Mouse (Mus musculus): ENCODE measurements around the gene Vwa3a. TPM values are rescaled to one million over a fixed set of nuclear protein-coding genes. Genes with fewer than 3 reads are reported as not detected.

The Vwa3a gene
- polyA plus RNA-seq, 1 experiment from 2014 or later: 2.3 TPM

DNA sequence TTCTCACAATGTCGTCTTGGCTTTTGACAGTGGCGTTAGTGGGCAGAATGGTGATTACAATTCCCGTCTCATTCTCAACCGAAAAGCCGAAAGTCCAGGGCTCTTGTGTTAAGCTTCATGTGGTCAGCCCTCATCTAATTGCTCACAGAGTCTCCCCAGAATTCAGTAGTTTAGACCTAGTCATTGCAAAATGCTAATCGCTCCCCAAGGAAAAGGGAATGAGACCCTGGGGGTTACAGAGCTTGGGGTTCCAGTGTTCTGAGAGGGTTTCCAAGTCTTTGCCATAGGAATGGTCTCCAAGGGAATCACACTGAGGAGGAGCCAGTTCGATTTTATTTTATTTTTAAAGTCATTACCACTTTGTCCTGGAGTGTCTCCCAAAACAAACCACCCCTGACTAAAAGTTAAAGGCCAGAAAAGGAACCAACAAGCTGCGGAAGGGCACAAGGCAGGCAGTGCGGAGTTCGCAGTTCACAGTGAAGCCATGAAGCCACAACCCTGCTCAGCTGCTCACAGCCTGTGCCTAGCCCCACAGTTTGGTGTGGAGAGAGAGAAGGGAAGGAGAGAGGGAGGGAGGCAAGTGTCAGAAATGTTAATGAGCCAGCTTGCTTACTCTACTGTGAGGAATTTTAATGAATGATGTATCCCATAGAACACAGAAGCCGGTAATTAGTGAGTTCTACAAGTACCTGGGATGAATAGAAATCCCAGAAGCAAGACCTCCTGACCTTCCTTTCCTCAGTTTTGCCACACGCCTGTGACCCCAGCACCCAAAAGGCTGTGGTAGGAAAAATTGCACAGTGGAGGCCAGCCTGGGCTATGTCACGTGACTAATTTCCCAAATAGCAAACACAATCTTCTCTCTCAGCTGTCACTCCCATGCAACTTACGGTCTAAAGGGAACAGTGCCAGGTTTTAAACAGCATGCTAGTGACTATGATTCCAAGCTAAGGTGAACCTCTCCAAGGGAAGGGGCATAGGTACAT lies 4.5 kb downstream of the Vwa3a start:
- Histone ChIP-seq H3K4me1 (replicated peaks; ENCODE audit: control insufficient read depth, insufficient read depth, low read length) (peaks cover 9% of the 10 kb centered on the region), H3K36me3 (ENCODE audit: control insufficient read depth, insufficient read depth, low read length) (no peaks in the 10 kb centered on the region), H3K27ac (ENCODE audit: low read length) (no peak overlapping the region), H3K9ac (ENCODE audit: low read length) (no peak overlapping the region), H3K9me3 (ENCODE audit: control insufficient read depth, low read length) (no peaks in the 10 kb centered on the region), H3K27me3 (ENCODE audit: control insufficient read depth, insufficient read depth, low read depth, low read length) (no peaks in the 10 kb centered on the region), H3K4me3 (ENCODE audit: low read length) (no peak overlapping the region), H3K4me2 (ENCODE audit: low read depth, low read length) (no peak overlapping the region)
- no peak for ATAC-seq (ENCODE audit: low read depth)
- 69% methylated on average over 14 of the region's 14 CpGs for WGBS

DNA sequence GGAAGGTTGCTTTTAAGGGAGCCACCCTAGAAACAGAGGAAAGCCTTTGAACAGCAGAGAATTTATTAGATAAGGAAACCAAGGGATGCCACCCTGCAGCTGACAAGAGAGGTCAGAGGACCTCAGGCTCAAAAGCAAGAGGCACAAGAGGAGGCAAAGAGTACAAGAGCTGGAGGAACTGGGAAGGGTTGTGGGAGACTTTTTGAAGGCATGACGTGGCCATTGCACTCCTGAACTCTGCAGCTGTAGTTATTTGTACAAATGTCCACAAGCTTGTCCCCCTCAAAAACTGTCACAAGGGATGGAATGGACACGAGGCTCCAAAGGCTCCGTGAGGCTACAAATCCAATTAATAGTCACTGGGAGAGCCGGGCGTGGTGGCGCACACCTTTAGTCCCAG lies 5.5 kb downstream of the Vwa3a start:
- Histone ChIP-seq H3K27ac (ENCODE audit: low read length) (no peak overlapping the region), H3K27me3 (ENCODE audit: control insufficient read depth, insufficient read depth, low read depth, low read length) (no peaks in the 10 kb centered on the region), H3K4me1 (replicated peaks; ENCODE audit: control insufficient read depth, insufficient read depth, low read length) (peaks cover 9% of the 10 kb centered on the region), H3K4me2 (ENCODE audit: low read depth, low read length) (no peak overlapping the region), H3K9me3 (ENCODE audit: control insufficient read depth, low read length) (no peaks in the 10 kb centered on the region), H3K9ac (ENCODE audit: low read length) (no peak overlapping the region), H3K4me3 (ENCODE audit: low read length) (no peak overlapping the region), H3K36me3 (ENCODE audit: control insufficient read depth, insufficient read depth, low read length) (no peaks in the 10 kb centered on the region)
- 84% methylated on average over 6 of the region's 6 CpGs for WGBS
- ATAC-seq (ENCODE audit: low read depth): no peak

DNA sequence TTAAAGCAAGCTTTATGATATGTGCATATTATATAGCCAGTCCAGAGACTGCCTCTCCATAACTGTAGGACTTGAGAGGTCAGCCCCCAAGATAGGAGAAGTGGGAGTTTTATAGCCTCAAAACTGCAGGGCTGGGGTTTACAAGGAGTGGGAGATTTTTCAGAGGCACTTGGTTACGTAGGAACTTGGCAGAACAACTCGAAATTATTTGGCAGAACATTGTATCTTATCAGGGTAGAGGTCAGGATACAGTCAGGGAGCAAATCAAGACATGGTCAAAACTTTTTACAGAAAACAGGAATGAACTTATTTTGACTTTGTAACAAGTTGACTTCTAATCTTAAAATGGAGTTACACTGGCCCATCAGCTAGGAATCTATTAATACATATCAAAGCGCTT lies 6.9 kb downstream of the Vwa3a start:
- no peaks in the 10 kb centered on the region for H3K36me3 ChIP-seq (ENCODE audit: control insufficient read depth, insufficient read depth, low read length)
- ATAC-seq (ENCODE audit: low read depth): peak; percentile 89
- WGBS: 40% methylated on average over 3 of the region's 3 CpGs
- no peaks in the 10 kb centered on the region for H3K9me3 ChIP-seq (ENCODE audit: control insufficient read depth, low read length)
- H3K4me1 ChIP-seq (replicated peaks; ENCODE audit: control insufficient read depth, insufficient read depth, low read length): peaks cover 3% of the 10 kb centered on the region
- H3K9ac ChIP-seq (ENCODE audit: low read length): no peak overlapping the region
- H3K27ac ChIP-seq (ENCODE audit: low read length): no peak overlapping the region; the same call in 1 of the 2 replicates
- no peaks in the 10 kb centered on the region for H3K27me3 ChIP-seq (ENCODE audit: control insufficient read depth, insufficient read depth, low read depth, low read length)
- no peak overlapping the region for H3K4me2 ChIP-seq (ENCODE audit: low read depth, low read length)
- no peak overlapping the region for H3K4me3 ChIP-seq (ENCODE audit: low read length)

GRCm38 (mm10) chr7:120746821-120747220 lies 7.7 kb downstream of the Vwa3a start:
- no peaks in the 10 kb centered on the region for H3K36me3 ChIP-seq (ENCODE audit: control insufficient read depth, insufficient read depth, low read length)
- H3K27ac ChIP-seq (ENCODE audit: low read length): no peak overlapping the region
- no peak overlapping the region for H3K4me3 ChIP-seq (ENCODE audit: low read length)
- 82% methylated on average over 5 of the region's 5 CpGs for WGBS
- H3K4me2 ChIP-seq (ENCODE audit: low read depth, low read length): no peak overlapping the region
- no peaks in the 10 kb centered on the region for H3K9me3 ChIP-seq (ENCODE audit: control insufficient read depth, low read length)
- H3K4me1 ChIP-seq (replicated peaks; ENCODE audit: control insufficient read depth, insufficient read depth, low read length): peaks cover 3% of the 10 kb centered on the region
- no peaks in the 10 kb centered on the region for H3K27me3 ChIP-seq (ENCODE audit: control insufficient read depth, insufficient read depth, low read depth, low read length)
- H3K9ac ChIP-seq (ENCODE audit: low read length): no peak overlapping the region
- no peak for ATAC-seq (ENCODE audit: low read depth)

- Histone ChIP-seq H3K27ac (ENCODE audit: low read length) (no peak overlapping the region), H3K36me3 (ENCODE audit: control insufficient read depth, insufficient read depth, low read length) (no peaks in the 10 kb centered on the region), H3K4me1 (replicated peaks; ENCODE audit: control insufficient read depth, insufficient read depth, low read length) (peaks cover 3% of the 10 kb centered on the region), H3K27me3 (ENCODE audit: control insufficient read depth, insufficient read depth, low read depth, low read length) (no peaks in the 10 kb centered on the region), H3K4me3 (ENCODE audit: low read length) (no peak overlapping the region), H3K4me2 (ENCODE audit: low read depth, low read length) (no peak overlapping the region), H3K9ac (ENCODE audit: low read length) (no peak overlapping the region), H3K9me3 (ENCODE audit: control insufficient read depth, low read length) (no peaks in the 10 kb centered on the region)
- ATAC-seq (ENCODE audit: low read depth): no peak
These were observed 9.4 kb downstream of the Vwa3a start for GRCm38 (mm10) chr7:120748478-120748877.

DNA sequence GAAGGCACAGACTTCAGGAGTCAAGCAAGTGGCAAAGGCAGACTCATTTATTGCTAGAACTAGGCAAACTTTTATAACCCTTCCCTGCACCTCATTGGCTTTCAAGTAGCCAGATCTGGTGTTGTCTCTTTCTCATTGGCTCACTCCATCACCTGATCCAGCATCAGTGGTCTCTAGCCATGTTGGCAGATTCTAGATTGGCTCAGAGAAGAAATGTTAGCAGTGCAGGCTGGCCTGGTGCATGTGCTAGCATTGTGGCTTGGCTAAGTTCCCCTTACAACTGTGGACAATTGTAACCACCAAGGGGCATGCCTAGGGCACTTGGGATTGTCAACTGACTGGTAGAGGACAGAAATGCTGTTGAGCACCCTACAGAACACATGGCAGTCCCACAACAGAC lies 12.2 kb downstream of the Vwa3a start:
- Histone ChIP-seq H3K4me3 (ENCODE audit: low read length) (no peak overlapping the region), H3K27ac (ENCODE audit: low read length) (no peak overlapping the region), H3K4me1 (replicated peaks; ENCODE audit: control insufficient read depth, insufficient read depth, low read length) (no peaks in the 10 kb centered on the region; the same call in 1 of the 2 replicates), H3K27me3 (ENCODE audit: control insufficient read depth, insufficient read depth, low read depth, low read length) (no peaks in the 10 kb centered on the region), H3K4me2 (ENCODE audit: low read depth, low read length) (no peak overlapping the region), H3K9me3 (ENCODE audit: control insufficient read depth, low read length) (no peaks in the 10 kb centered on the region), H3K9ac (ENCODE audit: low read length) (no peak overlapping the region), H3K36me3 (ENCODE audit: control insufficient read depth, insufficient read depth, low read length) (no peaks in the 10 kb centered on the region)
- no peak for ATAC-seq (ENCODE audit: low read depth)

- ATAC-seq (ENCODE audit: low read depth): no peak
These were observed 12.8 kb downstream of the Vwa3a start for GRCm38 (mm10) chr7:120751906-120752305.

DNA sequence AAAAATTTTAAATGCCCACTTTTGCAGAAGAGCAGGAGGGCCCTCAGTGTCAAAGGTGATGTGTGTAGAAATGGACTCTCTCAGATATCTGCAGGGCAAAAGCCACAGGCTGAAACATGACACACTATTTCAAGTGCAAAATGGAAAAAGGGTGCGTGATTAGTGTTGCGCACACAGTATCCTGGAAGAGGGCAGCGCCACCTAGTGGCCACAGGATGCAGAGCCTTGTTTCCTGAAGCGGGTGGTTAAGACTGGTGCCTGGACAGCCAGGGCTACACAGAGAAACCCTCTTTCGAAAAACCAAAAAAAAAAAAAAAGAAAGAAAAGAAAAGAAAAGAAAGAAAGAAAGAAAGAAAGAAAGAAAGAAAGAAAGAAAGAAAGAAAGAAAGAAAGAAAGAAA lies 15.6 kb downstream of the Vwa3a start:
- Histone ChIP-seq H3K9ac (ENCODE audit: low read length) (no peak overlapping the region), H3K4me3 (ENCODE audit: low read length) (no peak overlapping the region), H3K4me1 (replicated peaks; ENCODE audit: control insufficient read depth, insufficient read depth, low read length) (no peaks in the 10 kb centered on the region), H3K27me3 (ENCODE audit: control insufficient read depth, insufficient read depth, low read depth, low read length) (no peaks in the 10 kb centered on the region), H3K9me3 (ENCODE audit: control insufficient read depth, low read length) (no peaks in the 10 kb centered on the region), H3K27ac (ENCODE audit: low read length) (no peak overlapping the region), H3K36me3 (ENCODE audit: control insufficient read depth, insufficient read depth, low read length) (no peaks in the 10 kb centered on the region), H3K4me2 (ENCODE audit: low read depth, low read length) (no peak overlapping the region)
- WGBS: 3% methylated on average over 5 of the region's 5 CpGs
- peak; percentile 59; the same call in 1 of the 2 replicates for ATAC-seq (ENCODE audit: low read depth)

More at GRCm38 (mm10) chr7:120751906-120752305, 12.8 kb downstream of the Vwa3a start:
- no peaks in the 10 kb centered on the region for H3K4me1 ChIP-seq (replicated peaks; ENCODE audit: control insufficient read depth, insufficient read depth, low read length)
- H3K27ac ChIP-seq (ENCODE audit: low read length): no peak overlapping the region
- H3K36me3 ChIP-seq (ENCODE audit: control insufficient read depth, insufficient read depth, low read length): no peaks in the 10 kb centered on the region
- H3K27me3 ChIP-seq (ENCODE audit: control insufficient read depth, insufficient read depth, low read depth, low read length): no peaks in the 10 kb centered on the region
- H3K4me2 ChIP-seq (ENCODE audit: low read depth, low read length): no peak overlapping the region
- WGBS: 81% methylated on average over 7 of the region's 7 CpGs
- H3K9ac ChIP-seq (ENCODE audit: low read length): no peak overlapping the region
- no peak overlapping the region for H3K4me3 ChIP-seq (ENCODE audit: low read length)
- H3K9me3 ChIP-seq (ENCODE audit: control insufficient read depth, low read length): no peaks in the 10 kb centered on the region

GRCm38 (mm10) chr7:120767369-120767768 lies 28.3 kb downstream of the Vwa3a start:
- H3K4me3 ChIP-seq (ENCODE audit: low read length): no peak overlapping the region
- no peak overlapping the region for H3K27ac ChIP-seq (ENCODE audit: low read length)
- no peak for ATAC-seq (ENCODE audit: low read depth)
- H3K4me1 ChIP-seq (replicated peaks; ENCODE audit: control insufficient read depth, insufficient read depth, low read length): no peaks in the 10 kb centered on the region
- no peak overlapping the region for H3K9ac ChIP-seq (ENCODE audit: low read length)
- no peaks in the 10 kb centered on the region for H3K27me3 ChIP-seq (ENCODE audit: control insufficient read depth, insufficient read depth, low read depth, low read length)
- H3K9me3 ChIP-seq (ENCODE audit: control insufficient read depth, low read length): no peaks in the 10 kb centered on the region
- WGBS: 0% methylated on average over 1 of the region's 1 CpGs
- H3K4me2 ChIP-seq (ENCODE audit: low read depth, low read length): no peak overlapping the region
- H3K36me3 ChIP-seq (ENCODE audit: control insufficient read depth, insufficient read depth, low read length): no peaks in the 10 kb centered on the region

Measured in lung, embryonic 16.5 days (tissue).